Mouse (Mus musculus) midbrain, embryonic 11.5 days (tissue): ENCODE results near the gene Hdac9. TPM values are rescaled to one million over a fixed set of nuclear protein-coding genes. Genes with fewer than 3 reads are reported as not detected.
"Not testable (repeated sequence)": the region's sequence is repeated elsewhere in the genome, so short reads cannot be mapped to it uniquely, and the experiment has no call there.

Source experiments
- ATAC-seq: fragments of 200-750 bp; cut with Nextera tagmentation; 2 replicates; pipeline ENCODE4 v1.8.0; 2017; ENCODE audit warnings: moderate TSS enrichment, moderate library complexity; ENCODE audit not compliant: low FRiP score
- DNase-seq: peaks from one replicate; pipeline ENCODE4 v3.0.0; 2015; ENCODE audit warnings: low spot score; ENCODE audit errors: missing footprints
- H3K27ac ChIP-seq: fragments of 300-500 bp; sonication (generic); 2 replicates; pipeline ENCODE4 v1.5.1; 2014; ENCODE audit warnings: low read depth, low read length
- H3K27me3 ChIP-seq: fragments of 300-500 bp; sonication (generic); 2 replicates; pipeline ENCODE4 v1.6.1; 2014; ENCODE audit warnings: mild to moderate bottlenecking, low read length, moderate library complexity, mixed read lengths; ENCODE audit not compliant: control insufficient read depth, insufficient read depth
- H3K36me3 ChIP-seq: fragments of 300-500 bp; sonication (generic); 2 replicates; pipeline ENCODE4 v1.6.1; 2014; ENCODE audit warnings: mild to moderate bottlenecking, low read length, moderate library complexity, mixed read lengths; ENCODE audit not compliant: control insufficient read depth, insufficient read depth
- H3K4me1 ChIP-seq: fragments of 300-500 bp; sonication (generic); 2 replicates; pipeline ENCODE4 v1.6.1; 2014; ENCODE audit warnings: low read length; ENCODE audit not compliant: control insufficient read depth, insufficient read depth
- H3K4me2 ChIP-seq: fragments of 300-500 bp; sonication (generic); 2 replicates; pipeline ENCODE4 v1.6.1; 2014; ENCODE audit warnings: mild to moderate bottlenecking, moderate library complexity
- H3K4me3 ChIP-seq: fragments of 300-500 bp; sonication (generic); 2 replicates; pipeline ENCODE4 v1.5.1; 2014; ENCODE audit warnings: low read depth, low read length
- H3K9ac ChIP-seq: fragments of 300-500 bp; sonication (generic); 2 replicates; pipeline ENCODE4 v1.6.1; 2014; ENCODE audit warnings: low read length
- H3K9me3 ChIP-seq: fragments of 300-500 bp; sonication (generic); 2 replicates; pipeline ENCODE4 v1.6.1; 2016; ENCODE audit warnings: low read length; ENCODE audit not compliant: control insufficient read depth
- WGBS: fragments of 180-500 bp; shearing (Covaris S2); extraction: QIAGEN DNeasy Blood & Tissue Kit; methylation state at CpG from one replicate; pipeline ENCODE4 v1.1.7; 2014; 5-methylcytosine and 5-hydroxymethylcytosine counted together
- polyA plus RNA-seq: library from polyadenylated mRNA; unstranded; fragments of >200 nt; fragmentation: Nextera tagmentation; extraction: Ambion mirVana; gene quantifications from 2 replicates; pipeline ENCODE4 v1.2.1, GENCODE M21; 2014

The Hdac9 gene
- polyA plus RNA-seq, 1 experiment from 2014 or later, result 14.1 TPM

DNA sequence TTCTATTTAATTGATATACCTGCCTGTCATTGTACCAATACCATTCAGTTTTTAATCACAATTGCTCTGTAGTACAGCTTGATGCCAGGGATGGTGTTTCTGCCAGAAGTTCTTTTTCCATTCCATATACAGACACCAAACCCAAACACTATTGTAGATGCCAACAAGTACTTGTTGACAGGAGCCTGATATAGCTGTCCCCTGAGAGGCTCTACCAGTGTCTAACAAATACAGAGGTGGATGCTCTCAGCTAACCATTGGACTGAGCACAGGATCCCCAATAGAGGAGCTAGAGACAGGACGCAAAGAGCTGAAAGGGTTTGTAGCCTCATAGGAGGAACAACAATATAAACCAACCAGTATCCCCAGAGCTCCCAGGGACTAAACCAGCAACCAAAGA, 472.2 kb downstream of the Hdac9 start:
- H3K4me2 ChIP-seq, H3K27me3 ChIP-seq, H3K4me1 ChIP-seq, H3K9ac ChIP-seq, H3K36me3 ChIP-seq, H3K27ac ChIP-seq, ATAC-seq, DNase-seq, H3K4me3 ChIP-seq, H3K9me3 ChIP-seq: not testable (repeated sequence)
- 96% methylated on average over 1 of the region's 1 CpGs for WGBS

DNA sequence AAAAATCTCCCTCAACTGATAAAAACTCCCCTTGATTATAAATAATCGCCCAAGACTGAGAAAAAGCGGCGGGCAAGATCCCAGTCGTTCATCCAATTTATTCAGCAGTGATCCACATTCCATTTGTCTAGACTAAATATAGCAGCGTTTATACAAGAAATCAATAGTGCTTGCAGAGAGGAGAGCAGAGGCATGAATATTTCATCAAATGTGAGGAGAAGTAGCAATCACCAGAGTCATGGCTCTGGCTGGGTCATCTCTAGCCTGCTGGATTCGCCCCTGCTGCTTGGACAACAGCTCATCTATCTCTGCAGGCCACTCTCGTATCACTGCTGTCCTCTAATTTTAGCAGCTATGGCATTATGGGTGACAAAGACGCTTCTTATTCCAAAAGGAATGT, 476.0 kb downstream of the Hdac9 start:
- H3K4me3 ChIP-seq, result no peak overlapping the region
- ATAC-seq, result peak; percentile 70

DNA sequence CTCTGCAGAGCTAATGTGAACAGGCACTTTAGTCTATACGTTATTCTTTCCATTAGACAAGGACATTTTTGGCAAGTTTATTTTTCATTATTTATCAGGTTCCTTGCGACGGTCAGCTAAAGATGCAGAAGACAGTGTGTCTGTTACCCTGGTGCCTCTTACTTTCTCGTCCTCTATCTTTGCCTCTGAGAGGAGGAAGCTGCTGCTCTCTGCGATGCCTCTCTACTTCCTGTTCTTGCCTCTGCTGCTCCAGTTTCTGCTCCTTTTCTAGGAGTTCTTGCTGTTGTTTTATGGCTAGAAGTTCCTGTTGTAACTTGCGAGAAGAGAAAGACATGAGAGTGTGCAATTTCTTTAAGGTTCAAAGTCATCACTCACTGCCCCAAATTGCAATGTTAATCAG, 484.0 kb downstream of the Hdac9 start:
- Histone ChIP-seq H3K36me3 (no peaks in the 10 kb centered on the region), H3K4me3 (no peak overlapping the region), H3K4me1 (no peaks in the 10 kb centered on the region), H3K27me3 (no peaks in the 10 kb centered on the region), H3K27ac (no peak overlapping the region), H3K4me2 (no peak overlapping the region), H3K9ac (no peak overlapping the region), H3K9me3 (no peaks in the 10 kb centered on the region)
- DNase-seq, result no peak
- ATAC-seq, result no peak
- 82% methylated on average over 6 of the region's 6 CpGs for WGBS

More for the DNA sequence above, 476.0 kb downstream of the Hdac9 start:
- H3K4me1 ChIP-seq, result no peaks in the 10 kb centered on the region
- no peaks in the 10 kb centered on the region for H3K36me3 ChIP-seq
- no peak overlapping the region for H3K9ac ChIP-seq
- no peak for DNase-seq
- H3K27ac ChIP-seq, result no peak overlapping the region
- H3K27me3 ChIP-seq, result no peaks in the 10 kb centered on the region
- no peak overlapping the region for H3K4me2 ChIP-seq
- WGBS, result 69% methylated on average over 8 of the region's 8 CpGs
- H3K9me3 ChIP-seq, result no peaks in the 10 kb centered on the region

DNA sequence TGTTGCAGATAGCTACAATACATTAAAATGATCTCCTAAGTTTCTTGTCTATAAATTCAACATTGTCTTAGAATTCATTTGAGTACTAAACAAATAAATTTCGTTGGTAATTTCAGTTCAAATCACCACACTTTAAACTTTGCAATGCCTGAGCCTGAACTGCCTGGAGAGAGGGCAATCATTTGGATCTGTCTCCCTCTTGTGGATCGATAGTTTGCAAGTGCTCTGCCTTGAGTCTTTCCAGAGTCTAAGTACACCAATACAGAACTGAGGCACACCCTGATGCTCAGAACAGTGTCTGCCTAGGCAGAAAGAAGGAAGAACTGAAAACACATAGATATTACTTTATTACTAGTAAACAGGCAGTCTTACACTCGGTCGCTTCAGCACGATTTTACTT, 484.4 kb downstream of the Hdac9 start:
- H3K9me3 ChIP-seq, result no peaks in the 10 kb centered on the region
- ATAC-seq, result no peak
- H3K36me3 ChIP-seq, result no peaks in the 10 kb centered on the region
- no peak overlapping the region for H3K9ac ChIP-seq
- no peaks in the 10 kb centered on the region for H3K27me3 ChIP-seq
- H3K4me1 ChIP-seq, result no peaks in the 10 kb centered on the region
- H3K4me2 ChIP-seq, result no peak overlapping the region
- DNase-seq, result no peak
- no peak overlapping the region for H3K4me3 ChIP-seq
- no peak overlapping the region for H3K27ac ChIP-seq
- WGBS, result 63% methylated on average over 5 of the region's 5 CpGs

DNA sequence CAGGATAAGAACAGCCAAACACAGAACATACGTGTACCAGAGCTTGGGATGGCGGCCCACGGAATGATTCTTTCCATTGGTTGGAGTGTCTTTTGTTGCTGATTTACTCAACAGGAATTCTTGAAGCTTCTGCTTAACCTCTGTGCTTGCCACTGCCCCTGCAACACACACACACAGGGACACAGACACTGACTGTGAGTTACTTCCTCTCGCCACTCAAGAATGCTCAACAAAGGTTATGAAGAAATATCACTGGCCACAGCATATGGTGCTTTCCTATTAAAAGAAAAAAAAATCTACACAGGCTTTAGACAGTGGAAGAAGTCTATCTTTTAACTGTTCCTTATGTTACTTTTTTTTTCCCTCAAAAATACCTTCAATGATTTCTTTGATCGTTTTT, 485.1 kb downstream of the Hdac9 start:
- Histone ChIP-seq H3K27me3 (no peaks in the 10 kb centered on the region), H3K36me3 (no peaks in the 10 kb centered on the region), H3K9ac (no peak overlapping the region), H3K4me2 (no peak overlapping the region), H3K27ac (no peak overlapping the region), H3K9me3 (no peaks in the 10 kb centered on the region), H3K4me3 (no peak overlapping the region), H3K4me1 (no peaks in the 10 kb centered on the region)
- WGBS, result 86% methylated on average over 5 of the region's 5 CpGs
- no peak for DNase-seq
- no peak for ATAC-seq

DNA sequence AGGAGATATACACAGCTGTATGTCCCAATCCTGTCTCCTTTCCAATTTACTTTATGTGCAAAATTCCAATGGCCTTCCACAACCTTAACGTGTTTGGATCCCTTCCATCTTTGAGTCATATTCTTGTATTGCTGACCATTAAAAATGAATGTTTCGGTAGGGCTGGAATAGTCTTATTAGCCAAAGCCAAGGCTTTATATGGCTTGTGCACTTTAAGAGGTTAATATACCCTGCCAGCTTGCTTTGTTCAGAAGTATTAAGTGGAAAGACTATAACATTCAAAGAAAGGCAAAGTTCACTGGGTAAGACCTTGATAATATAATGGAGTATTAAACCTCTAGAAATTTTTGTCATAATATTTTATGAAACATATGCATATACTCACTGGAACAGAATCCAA, 491.4 kb downstream of the Hdac9 start:
- Histone ChIP-seq H3K27me3 (no peaks in the 10 kb centered on the region), H3K36me3 (no peaks in the 10 kb centered on the region), H3K9ac (no peak overlapping the region), H3K27ac (no peak overlapping the region), H3K4me1 (no peaks in the 10 kb centered on the region), H3K4me3 (no peak overlapping the region), H3K9me3 (no peaks in the 10 kb centered on the region), H3K4me2 (no peak overlapping the region)
- DNase-seq, result no peak
- WGBS, result 81% methylated on average over 2 of the region's 2 CpGs
- ATAC-seq, result no peak

DNA sequence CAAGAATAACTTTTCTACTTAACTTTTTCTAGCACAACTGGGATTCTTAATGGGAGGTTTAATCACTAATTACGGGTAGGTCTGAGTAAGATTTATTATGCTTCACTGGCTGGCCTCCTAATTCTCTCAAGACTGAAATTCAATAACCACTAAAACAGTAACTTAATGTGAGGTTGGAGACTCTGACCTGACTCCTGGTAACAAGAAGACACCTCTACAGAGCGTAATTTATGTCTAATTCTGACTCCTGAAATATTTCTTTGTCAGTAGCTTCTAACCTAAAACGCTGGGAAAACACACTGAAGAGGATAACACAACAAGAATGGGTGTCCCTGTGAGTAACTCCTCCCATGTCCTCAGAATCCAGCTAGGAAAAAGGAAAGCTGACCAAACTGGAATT, 508.8 kb downstream of the Hdac9 start:
- Histone ChIP-seq H3K36me3 (no peaks in the 10 kb centered on the region), H3K27me3 (no peaks in the 10 kb centered on the region), H3K9me3 (no peaks in the 10 kb centered on the region), H3K27ac (no peak overlapping the region), H3K4me3 (no peak overlapping the region), H3K4me1 (no peaks in the 10 kb centered on the region), H3K4me2 (no peak overlapping the region), H3K9ac (no peak overlapping the region)
- WGBS, result 75% methylated on average over 3 of the region's 3 CpGs
- DNase-seq (no peak), ATAC-seq (no peak)

DNA sequence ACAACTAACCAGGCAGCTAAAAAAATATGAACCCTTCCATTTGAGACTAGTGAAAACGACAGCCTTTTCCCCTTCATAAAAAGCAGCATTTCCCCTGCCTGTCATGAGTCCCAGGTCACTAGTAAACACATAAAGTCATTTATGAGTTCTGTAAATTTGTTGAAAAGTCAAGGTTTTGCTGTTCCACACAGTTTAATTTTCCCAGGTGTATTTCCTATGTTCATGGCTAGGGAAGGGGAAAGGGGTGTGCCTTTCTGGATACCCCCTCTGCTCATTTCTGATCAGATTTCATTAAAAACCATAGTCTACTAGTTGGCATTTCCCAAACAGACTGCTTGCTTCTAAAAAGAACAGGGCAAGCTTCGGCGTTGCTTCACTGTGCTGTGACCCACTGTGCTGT, 509.8 kb downstream of the Hdac9 start:
- H3K4me3 ChIP-seq, result no peak overlapping the region
- no peaks in the 10 kb centered on the region for H3K9me3 ChIP-seq
- no peak overlapping the region for H3K9ac ChIP-seq
- no peaks in the 10 kb centered on the region for H3K36me3 ChIP-seq
- DNase-seq (no peak), ATAC-seq (no peak)
- WGBS, result 85% methylated on average over 3 of the region's 3 CpGs
- no peak overlapping the region for H3K27ac ChIP-seq
- no peak overlapping the region for H3K4me2 ChIP-seq
- no peaks in the 10 kb centered on the region for H3K27me3 ChIP-seq
- no peaks in the 10 kb centered on the region for H3K4me1 ChIP-seq

DNA sequence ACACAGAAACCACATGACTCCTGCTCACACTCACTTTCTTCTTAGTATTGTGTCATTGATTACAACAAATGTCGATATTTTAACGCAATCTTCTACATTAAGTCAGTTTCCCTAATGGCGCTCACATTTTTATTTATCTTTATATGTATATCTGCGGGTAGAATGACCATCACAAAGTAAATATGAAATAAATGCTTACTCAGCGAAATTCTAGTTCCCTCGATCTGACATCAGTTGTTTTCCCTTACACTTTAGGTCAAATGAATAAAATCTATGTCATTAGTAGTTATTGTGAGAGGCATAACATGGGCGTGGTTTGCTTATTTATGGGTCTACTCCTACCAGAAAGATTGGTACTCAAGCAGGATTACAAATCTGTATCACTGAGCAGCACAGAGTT, 514.8 kb downstream of the Hdac9 start:
- no peaks in the 10 kb centered on the region for H3K9me3 ChIP-seq
- H3K9ac ChIP-seq, result no peak overlapping the region
- H3K4me1 ChIP-seq, result no peaks in the 10 kb centered on the region
- whole genome bisulfite sequencing, result 94% methylated on average over 7 of the region's 7 CpGs
- H3K4me3 ChIP-seq, result no peak overlapping the region
- no peak overlapping the region for H3K4me2 ChIP-seq
- no peak for DNase-seq
- H3K36me3 ChIP-seq, result no peaks in the 10 kb centered on the region
- no peak overlapping the region for H3K27ac ChIP-seq
- no peaks in the 10 kb centered on the region for H3K27me3 ChIP-seq
- ATAC-seq, result no peak

DNA sequence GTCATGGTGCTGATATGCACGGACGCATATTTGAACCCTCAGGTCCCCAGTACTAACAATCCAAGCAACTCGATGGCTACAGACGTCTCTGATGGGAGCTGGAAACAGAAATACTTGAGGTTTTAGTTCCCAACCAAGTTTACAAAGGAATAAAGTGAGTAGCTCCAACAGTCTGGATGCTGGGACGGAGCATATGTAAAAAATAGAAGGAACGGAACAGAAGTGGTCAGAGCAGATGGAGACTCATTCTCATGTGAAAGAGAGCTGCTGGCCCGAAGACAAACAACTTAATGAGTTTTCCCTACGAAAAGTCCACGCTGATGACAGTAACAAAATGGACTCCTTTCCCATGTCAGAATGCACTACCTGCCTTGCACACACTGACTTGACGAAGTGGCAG, 518.3 kb downstream of the Hdac9 start:
- WGBS, result 92% methylated on average over 10 of the region's 10 CpGs
- no peaks in the 10 kb centered on the region for H3K36me3 ChIP-seq
- no peaks in the 10 kb centered on the region for H3K27me3 ChIP-seq
- no peak for ATAC-seq
- no peak overlapping the region for H3K4me2 ChIP-seq
- H3K27ac ChIP-seq, result no peak overlapping the region
- H3K4me3 ChIP-seq, result no peak overlapping the region
- no peaks in the 10 kb centered on the region for H3K9me3 ChIP-seq
- no peak overlapping the region for H3K9ac ChIP-seq
- DNase-seq, result no peak
- no peaks in the 10 kb centered on the region for H3K4me1 ChIP-seq
